Mouse (Mus musculus) G1E (cell line): ENCODE measurements at regions not wholly inside any gene's neighbourhood (a gene's known extent, or its start where the extent isn't known, plus 50 kb on each side); places are given as distances from the start of the nearest gene placed in this dataset.

Experiments
- CTCF ChIP-seq: IDR thresholded peaks from 2 replicates; pipeline ENCODE4 v1.5.1; 2012; ENCODE audit warnings: low read depth, low read length, inconsistent platforms, mixed read lengths
- GATA1 ChIP-seq: IDR thresholded peaks from 2 replicates; pipeline ENCODE4 v1.6.1; 2012; ENCODE audit warnings: borderline replicate concordance, low read length, inconsistent platforms, mixed read lengths
- GATA2 ChIP-seq: IDR thresholded peaks from 2 replicates; pipeline ENCODE4 v1.6.1; 2012; ENCODE audit warnings: low read depth, low read length, inconsistent platforms, borderline replicate concordance
- POLR2AphosphoS5 ChIP-seq: IDR thresholded peaks from 2 replicates; pipeline ENCODE4 v1.6.1; 2012; ENCODE audit warnings: low read depth, low read length, inconsistent platforms; ENCODE audit not compliant: insufficient replicate concordance
- TAL1 ChIP-seq: conservative IDR thresholded peaks from 2 replicates; pipeline ENCODE4 v1.6.1; 2012; ENCODE audit warnings: low read depth, low read length, inconsistent platforms, mixed read lengths

DNA sequence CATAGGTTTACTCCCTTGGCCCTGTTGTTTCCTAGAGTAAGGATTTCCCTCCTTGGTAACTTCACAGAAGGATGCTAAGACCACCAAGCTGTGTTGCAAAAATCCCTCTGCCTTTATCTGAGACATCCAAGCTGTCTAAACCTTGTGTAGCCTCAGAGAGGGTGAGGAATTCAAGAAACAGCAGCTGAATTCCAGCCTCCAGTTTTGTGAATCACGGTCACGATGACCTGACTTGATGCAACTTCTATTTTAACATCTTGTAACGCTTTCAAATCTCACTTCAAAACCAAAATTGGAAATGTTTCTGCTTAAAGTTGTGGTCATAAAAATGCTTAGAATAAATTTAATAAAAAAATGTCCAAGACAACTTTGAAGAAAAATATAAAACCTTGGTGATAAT, 188.4 kb downstream of the Phf3 start:
- TF ChIP-seq CTCF (no peak), POLR2AphosphoS5 (no peak), TAL1 (no peak), GATA1 (no peak), GATA2 (no peak)
